Mouse (Mus musculus) mouse trophoblast stem cell (cell line): Measurements from ENCODE around the gene Gm20388.

ENCODE experiments used
- in situ Hi-C, 2 experiments: fragments of 300-500 bp; cut with MseI, MboI; formaldehyde crosslinking; loops; 2 replicates in 1 of 2; 3 replicates in 1 of 2; pipeline ENCODE4 v1.15.1; 2025

The Gm20388 gene

DNA sequence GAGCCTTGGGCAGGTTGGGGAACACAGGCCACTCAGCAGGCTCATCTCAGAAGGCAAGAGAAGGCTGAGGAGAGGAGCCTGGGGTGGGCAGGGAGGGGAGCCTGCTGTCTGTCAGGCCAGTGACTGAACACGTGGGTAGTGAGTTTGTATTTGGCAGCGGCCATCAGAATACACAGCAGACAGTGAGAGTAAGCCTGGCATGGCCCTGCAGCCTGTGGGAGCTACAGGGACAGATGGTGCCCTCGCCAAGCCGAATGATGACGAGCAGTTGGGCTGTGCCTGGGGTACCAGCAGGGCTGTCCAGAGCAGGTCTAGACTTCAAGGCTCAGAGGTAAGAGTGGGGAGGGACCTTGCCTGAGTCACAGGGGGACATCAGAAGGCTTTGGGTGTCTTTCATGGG lies 716.7 kb downstream of the Gm20388 start:
- in situ Hi-C loops: no loop called here

DNA sequence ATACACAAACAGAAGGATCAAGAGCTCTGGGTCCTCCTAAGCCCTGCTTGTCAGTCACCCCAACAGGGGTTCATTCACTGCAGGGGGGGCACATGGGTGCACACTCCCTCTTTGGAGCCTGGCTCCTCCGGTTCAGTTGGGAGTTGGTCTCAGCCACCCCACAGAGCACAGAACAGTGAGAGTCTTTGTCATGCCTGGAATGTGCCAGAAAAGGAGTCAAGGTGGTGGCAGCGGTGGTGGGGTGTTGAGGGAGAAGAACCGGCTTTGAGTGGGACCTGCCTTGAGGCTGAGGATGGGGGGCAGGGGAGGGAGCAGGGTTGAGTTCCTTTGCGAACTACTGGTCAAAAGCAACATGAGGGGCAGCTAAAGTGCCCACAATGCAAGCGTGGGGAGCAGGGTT lies 719.4 kb downstream of the Gm20388 start:
- in situ Hi-C loops: no loop called here

DNA sequence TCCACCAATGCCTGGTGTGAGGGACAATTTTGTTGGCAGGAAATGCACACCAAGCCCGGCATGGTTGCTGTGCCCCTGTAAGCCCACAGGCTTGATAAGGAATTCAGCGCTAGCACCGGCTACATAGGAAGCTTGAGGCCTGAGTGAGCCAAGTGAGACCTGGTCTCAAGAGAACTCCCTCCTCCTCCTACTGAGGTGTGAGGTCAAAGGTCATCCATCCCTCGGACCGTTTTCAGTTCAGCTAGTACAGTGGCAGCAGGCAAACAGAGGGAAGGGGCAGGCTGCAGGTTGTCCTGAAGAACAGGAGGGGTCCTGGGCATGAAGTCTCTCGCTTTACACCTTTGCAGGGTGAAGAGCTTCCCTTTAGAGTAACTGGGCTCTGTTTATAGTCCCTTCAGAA lies 720.2 kb downstream of the Gm20388 start:
- in situ Hi-C loops: no loop called here

DNA sequence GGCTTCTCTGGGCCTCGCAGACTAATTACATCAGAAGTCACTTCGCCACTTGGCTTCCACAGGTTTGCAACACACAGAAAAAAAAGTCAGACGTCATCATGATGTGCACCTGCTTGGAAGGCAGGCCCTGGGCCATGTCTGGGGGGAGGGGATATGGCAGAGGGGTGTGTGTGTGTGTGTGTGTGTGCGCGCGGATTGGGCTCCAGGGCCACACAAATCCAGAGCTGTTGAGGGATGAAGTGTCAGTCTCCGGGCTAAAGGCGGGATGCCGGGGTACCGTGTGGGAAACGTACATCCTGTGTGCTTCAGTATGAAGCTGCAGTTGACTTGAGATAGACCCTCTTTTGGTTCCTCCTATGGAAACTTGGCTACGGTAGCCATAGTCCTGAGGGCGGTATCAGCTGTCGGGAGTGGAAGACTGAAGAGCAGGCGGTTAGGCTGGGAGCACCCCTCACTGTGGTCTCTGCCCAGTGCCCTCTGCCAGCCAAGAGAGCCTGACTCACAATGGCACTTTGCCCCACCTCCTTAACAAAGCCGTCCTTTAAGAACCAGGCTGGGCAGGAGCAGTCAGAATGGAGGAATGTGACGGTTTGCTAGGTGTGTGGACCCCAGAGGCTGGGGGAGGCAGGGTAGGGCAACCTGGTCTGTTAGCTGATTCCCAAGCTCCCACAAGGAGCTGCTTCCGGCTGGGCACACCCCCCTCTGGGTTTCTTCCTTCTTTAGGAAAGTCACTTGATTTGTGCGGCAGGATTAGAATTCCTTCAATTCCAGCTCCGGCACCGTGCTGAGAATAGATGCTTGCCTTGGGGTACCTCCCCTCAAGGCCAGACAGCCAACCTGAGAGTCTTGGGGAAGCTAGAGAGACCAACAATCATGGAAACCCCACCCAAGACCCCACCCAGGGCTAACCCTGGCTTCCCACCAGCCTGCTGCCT lies 721.1 kb downstream of the Gm20388 start:
- in situ Hi-C loops: no loop called here

DNA sequence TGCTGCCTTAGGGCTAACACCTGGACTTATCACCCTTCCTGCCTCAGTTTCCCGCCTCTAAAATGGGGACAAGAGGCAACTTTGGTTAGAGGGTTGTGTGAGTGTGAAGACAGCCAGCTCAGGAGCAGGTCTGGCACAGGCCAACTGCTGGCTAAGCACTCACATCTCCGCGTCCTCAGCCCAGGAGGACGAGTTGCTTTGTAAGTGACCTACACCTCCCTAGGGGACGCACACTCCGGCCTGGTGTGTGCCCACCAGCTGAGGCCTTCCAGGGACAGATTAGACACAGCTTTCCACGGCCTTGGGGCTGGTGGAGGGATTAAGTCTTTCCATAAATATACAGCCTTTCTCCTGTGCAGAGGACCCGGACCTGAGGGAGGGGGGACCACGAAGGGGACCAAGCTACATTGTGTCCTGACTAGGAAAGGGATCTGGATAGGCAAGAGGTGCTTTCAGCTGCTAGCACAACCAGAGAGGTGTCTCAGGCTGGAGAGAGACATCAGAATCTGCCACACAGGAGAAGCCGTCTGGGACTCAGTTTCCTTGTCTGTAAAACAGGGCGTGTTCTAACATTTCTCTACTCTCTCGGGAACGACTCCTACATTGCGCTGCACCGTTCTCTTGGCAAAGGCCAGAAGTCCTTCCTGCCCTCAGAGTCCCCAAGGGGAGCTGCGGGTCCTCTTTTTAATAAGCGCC lies 722.5 kb downstream of the Gm20388 start:
- in situ Hi-C loops: no loop called here

DNA sequence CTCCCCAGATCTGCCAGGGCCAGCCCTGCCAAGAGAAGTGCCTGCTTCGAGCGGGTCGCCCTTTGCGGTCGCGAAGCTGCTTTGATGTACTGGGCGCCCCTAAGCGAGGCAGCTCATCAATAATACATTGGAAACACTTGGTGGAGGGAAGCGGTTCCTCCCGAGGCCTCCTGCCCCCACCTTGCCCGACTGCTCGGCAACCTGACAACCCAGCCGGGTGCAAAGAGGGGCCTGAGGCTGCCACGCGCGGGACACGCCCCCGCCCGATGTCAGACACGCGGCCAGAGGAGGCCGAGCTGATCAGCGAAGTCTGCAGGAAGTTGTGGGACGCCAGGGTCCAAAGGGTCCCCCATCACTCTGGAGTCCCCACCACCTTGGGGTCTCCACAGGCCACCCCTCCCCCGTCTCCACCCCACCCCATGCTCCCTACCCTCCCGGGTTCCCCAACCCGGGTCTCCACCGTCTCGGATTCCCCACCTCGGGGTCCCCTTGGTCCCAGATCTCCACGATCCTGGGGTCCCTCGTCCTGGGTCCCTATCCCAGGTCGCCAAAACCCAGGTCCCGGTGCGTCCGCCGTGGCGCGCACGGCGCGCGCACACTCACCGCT lies 723.1 kb downstream of the Gm20388 start:
- in situ Hi-C loops: no loop called here

DNA sequence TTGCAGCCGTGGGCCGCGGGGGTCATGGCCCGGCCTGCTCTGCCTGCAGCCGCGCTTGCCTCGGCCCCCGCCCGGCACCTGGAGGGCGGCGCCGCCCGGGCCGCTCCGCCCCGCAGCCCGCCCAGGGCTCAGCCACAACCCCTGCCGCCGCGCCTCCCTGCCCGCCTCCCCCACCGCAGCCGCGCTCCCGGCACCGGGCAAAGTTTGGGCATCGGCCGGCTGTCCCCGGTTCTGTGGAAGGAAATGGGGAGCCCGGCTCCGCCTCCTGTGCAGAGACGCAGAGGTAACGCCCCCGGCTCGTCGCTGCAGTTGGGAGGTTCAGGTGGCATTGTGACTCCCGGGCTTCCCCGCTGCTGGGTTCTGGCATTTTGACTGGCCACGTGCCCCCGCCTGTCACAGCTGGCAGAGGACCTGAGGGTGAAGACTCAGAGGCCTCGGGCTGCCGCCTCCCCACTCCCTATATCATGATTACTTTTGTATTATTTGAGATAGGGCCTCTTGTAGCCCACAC lies 723.7 kb downstream of the Gm20388 start:
- in situ Hi-C loops: no loop called here

DNA sequence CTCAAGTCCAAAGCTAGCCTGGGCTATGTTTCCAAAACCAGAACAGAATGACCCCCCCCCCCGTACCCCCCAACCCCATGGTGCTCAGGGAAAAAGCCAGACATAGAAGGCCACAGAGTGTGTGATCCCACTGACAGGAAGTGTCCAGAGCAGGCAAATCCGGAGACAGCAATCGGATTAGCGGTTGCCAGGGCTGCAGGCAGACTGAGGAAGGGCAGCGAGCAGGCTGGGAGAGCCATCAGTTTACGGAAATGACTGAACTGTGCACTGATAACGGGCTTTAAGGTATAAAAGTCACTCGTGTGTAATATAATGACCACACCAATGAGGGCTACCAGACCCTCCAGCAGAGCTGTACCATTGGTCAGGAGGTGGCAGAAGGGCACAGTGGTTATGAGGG lies 730.6 kb downstream of the Gm20388 start:
- in situ Hi-C loops: no loop called here

DNA sequence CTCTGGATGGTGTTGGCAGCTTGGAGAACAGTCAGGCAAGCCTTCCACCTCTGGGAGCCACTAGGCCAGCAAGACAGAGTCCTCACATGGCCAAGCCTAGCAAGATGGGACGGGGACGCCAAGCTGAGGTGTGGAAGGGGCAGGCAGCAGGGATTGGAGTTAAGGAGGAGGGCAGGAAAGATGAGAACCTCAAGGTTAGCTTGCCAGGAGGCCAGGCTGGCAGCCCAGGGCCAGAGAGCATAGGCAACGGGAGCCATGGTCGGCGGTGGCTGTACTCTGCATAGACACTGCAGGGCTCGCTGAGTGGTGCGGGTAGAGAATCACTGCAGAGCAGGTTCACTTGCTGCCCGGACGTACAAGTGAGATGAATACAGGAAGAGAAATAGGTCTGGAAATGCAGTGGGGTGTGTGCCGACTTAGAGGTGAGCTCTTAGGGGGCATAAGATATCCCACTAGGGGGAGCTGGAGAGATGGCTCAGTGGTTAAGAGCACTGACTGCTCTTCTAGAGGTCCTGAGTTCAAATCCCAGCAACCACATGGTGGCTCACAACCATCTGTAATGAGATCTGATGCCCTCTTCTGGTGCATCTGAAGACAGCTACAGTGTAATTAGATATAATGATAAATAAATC lies 731.5 kb downstream of the Gm20388 start:
- in situ Hi-C loops: no loop called here

DNA sequence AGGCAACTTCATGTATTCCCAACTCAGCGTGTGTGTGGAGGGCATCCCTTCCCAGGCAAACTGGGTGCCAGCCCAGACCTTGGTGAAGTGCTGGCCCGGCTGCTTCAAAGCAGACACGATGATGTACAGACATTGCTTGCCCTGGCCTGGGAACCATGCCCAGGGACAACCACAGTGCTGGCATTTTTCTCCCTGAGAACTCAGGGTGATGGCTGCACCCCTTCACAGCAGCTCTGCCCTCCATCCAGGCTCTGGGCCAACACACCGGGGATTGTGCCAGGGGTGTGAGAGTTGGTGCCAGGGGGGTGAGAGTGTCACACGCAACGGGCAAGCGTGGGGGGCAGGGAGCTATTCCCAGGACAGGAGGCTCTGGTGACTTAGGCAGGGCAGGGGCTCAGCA lies 734.0 kb downstream of the Gm20388 start:
- in situ Hi-C loops: no loop called here

DNA sequence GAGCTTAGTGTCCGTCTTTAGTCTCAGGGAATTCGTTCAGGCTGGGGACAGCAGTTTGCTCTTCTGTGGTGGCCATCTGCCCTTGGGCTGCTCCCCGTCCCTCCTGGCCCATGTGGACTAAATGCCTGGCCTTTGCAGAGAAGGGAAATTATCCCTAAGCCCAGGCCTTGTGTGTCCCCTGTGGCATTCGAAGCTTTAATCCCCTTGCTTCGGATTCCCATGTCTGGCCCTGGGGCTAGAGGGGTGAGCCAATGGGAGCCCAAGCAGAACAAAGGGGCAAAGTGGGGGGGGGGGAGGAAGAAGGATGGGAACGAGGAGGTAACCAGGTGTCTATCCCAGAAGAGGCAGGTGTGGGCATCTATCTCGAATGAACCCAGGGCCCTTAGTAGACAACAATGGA lies 736.9 kb downstream of the Gm20388 start, which contains the start of gene 1190005I06Rik:
Gene 1190005I06Rik, minus strand, starts transcription at position 101 of the 400 bp plus-strand sequence.
- in situ Hi-C loops: no loop called here

DNA sequence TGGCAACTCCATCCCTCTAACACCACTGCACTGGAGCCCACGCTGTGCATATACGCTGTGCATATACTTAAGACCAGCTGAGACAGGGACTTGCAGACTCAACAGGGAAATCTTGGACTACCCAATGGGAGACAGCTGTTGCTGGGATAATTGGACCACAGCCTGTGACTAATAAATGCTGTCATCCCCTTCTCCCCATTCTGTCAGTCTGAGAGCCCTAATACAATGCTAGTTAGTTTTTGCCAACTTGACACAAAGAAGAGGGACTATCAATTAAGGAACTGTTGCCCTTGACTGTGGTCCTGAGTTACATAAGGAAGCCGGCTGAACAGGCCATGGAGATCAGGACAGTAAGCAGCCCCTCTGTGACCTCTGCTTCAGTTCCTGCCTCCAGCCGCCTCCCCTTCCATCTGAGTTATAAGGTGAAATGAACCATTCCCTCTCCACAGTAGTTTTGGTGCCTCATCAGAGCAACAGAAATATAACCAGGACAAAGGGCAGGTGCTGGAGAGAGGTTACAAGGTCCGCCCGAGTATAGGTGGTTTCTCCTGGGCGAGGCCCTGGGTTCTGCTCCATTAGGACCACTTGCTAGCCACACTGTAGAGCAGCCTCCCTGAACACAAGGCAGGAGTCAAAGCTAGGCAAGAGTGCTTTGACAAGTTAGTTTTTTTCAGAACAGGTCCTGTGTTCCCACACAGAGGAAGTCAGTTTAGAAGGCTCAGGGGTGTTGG lies 745.8 kb downstream of the Gm20388 start:
- in situ Hi-C loops: no loop called here

DNA sequence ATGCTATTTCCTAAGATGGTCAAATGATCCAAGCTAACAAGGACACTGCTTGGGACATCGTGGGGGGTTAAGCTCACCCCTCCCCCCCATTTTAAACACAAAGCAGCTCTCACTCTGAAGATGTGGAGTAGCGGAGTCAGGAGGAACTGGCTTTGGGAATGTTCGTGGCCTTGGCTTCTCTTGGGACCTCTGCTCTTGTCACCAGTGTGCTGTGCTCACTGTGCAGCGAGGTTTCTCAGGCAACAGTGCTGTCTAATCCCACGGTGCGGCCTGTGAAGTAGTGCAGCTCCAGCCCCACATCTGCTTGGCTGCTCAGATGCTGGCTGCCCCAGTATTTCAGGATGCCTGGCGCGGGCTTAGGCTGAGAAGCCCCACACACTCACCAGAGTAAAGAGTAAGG lies 746.8 kb downstream of the Gm20388 start:
- in situ Hi-C loops: no loop called here

DNA sequence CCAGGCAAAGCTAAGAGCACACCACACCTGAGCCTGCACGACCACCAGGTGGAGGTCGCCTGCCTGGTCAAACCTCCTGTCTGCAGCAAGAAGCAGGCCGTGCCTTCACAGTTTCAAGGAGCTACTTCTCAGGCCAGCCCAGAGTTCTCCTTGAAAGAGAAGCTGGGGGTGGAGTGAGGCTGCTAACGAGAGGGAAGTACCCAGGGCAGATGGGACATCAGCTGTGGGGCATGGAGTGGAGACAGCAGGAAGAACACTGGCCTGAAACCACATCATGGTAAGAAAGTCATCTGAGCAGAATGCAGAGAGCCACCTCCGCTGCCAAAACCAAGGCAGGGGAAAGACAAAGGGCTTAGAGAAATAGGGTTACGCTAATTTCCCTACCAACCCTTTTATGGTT lies 753.9 kb downstream of the Gm20388 start:
- in situ Hi-C loops: no loop called here

DNA sequence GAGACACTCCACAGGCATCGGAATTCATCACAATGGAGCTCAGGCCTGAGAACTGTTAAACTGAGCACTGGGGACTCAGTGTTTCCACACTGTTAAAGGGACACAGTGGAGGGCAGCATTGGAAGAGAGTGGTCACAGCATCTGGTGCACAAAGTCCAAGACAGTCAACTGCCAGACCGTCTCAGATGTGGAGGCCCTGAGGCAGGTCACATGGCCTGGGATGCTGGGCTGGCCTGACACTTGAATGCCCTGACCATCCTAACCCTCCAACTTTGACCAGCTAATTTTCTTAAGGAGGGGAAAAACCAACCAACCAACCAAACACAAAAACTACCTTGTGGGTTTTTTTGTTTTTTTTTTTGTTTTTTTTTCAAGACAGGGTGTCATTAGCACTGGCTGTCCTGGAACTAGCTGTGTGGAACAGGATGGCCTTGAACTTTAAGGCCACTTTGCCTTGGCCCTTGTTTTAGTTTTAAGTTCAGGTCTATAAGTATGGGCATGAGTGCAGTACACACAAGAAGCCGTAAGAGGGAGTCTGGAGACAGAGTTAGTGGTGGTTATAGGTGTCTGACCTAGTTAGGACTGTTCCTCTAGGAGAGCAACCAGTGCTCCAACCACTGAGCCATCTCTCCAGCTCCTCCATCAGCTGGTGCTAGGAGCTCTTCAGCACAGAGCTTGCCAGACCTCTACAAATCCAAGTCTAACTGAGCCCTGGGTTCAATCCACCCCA lies 755.2 kb downstream of the Gm20388 start:
- in situ Hi-C loops: no loop called here

DNA sequence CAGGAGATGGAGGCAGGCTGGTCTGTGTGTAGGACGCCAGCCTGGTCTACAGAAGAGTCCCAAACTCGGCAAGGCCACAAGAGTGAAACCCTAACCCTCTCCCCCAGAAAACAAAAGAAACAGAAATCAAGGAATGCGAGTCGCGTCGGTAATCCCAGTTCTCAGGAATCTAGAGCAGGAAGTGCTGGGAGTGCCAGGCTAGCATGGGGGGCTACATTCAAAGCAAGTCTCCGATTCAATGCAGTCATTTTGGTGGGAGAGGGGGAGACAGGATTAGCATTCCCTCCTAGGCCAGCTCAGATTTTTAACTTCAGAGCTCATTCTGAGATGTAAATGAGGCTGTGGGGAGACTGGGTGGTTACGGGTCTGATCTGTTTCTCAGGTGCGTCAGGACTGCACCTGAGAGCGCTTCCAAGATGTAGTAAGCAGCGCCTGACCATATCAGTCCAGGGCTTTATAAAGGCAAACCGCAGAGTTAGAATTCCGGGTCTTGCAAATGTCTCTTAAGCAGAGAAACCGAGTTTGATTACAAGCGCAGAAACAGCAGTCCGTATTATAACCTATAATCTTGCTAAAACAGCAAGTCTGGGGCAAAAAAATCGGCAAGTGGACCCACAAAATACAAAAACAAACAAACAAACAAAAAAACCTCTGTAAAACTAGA lies 756.3 kb downstream of the Gm20388 start:
- in situ Hi-C loops: no loop called here

DNA sequence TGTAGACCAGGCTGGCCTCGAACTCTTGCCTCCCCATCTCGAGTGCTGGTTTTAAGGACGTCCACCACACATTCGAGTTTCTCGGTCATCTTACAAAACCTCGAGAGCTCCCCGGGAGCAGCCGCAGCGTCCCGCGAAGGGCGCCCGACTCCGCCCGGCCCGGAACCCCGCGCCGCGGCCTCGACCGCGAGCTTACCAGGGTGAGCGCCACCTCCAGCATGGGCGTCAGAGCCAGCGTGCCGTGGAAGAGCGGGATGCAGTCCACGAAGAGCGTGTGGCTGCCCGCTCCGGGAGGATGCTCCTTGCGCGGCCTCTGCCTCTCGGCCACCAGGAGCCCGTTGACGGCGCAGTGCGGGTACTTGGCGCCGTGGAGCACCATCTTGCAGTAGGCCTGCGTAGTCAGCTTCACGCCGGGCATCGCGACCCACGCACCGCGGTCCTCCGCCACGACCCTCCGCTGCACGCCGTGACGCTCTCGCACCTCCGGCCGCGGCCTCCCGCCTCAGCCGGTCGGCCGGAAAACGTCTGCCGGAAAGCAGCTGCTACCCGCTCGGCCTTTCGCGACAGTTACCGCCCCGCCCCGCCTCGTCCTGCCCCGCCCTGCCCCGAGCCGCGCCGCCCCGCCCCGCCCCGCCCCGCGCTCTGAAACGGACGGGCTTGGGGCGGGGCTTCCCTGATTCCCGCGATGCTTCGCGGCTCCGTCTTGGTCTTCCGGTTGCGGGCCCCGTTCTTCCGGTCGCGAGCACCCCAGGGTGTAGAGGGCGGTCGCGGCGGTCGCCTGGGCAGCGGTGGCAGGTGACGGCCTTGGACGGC lies 757.1 kb downstream of the Gm20388 start, which contains the start of the genes Gm27021 and Cox4i1:
Gene Gm27021, minus strand, starts transcription at position 519 of the 813 bp plus-strand sequence.
Gene Cox4i1, plus strand, starts transcription at position 662 of the 813 bp plus-strand sequence.
- in situ Hi-C loops: no loop called here

DNA sequence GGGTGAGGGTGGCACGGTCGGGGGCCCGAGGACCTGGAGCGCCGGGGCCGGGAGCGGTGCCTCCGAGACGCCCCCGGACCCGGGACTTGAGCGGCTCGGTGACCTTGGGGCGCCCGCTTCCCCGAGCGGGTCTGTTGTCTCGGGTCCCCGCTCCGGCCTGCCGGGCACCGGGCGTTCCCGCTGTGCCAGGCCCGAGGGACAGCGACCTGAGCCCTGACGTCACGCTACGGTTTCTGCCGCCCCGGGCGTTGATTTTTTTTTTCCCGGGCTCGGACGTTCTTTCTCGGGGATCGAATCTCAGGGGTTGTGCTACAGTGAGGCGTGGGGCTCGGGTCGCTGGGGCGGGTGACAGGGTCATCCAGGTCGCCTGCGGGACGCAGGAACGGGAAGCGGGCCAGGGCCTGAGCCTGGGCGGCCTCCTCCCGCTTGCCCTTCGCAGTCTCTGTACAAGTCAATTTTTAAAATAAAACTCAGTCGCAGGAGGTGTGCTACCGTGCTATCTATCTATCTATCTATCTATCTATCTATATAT lies 757.8 kb downstream of the Gm20388 start, which contains the start of gene Emc8:
Gene Emc8, minus strand, starts transcription at position 200 of the 532 bp plus-strand sequence.
- in situ Hi-C loops: no loop called here
